Mouse (Mus musculus) kidney, embryonic 14.5 days (tissue): Measurements from ENCODE around the gene Palb2. TPM values are rescaled to one million over a fixed set of nuclear protein-coding genes. Genes with fewer than 3 reads are reported as not detected.
A peak's percentile ranks its signal among the peaks of the same experiment; 100 is the strongest.

Source experiments
- ATAC-seq: fragments of 200-750 bp; cut with Nextera tagmentation; 2 replicates; pipeline ENCODE4 v1.8.0; 2017; ENCODE audit warnings: moderate number of reproducible peaks, mild to moderate bottlenecking, moderate TSS enrichment, moderate library complexity; ENCODE audit not compliant: low FRiP score, low TSS enrichment
- H3K27ac ChIP-seq: fragments of 300-500 bp; sonication (generic); 2 replicates; pipeline ENCODE4 v1.5.1; 2014; ENCODE audit warnings: low read depth, mild to moderate bottlenecking, low read length, moderate library complexity, mixed read lengths
- H3K27me3 ChIP-seq: fragments of 300-500 bp; sonication (generic); 2 replicates; pipeline ENCODE4 v1.6.1; 2014; ENCODE audit warnings: mild to moderate bottlenecking, low read length; ENCODE audit not compliant: control insufficient read depth, insufficient read depth
- H3K36me3 ChIP-seq: fragments of 300-500 bp; sonication (generic); 2 replicates; pipeline ENCODE4 v1.6.1; 2014; ENCODE audit warnings: low read length, mixed read lengths; ENCODE audit not compliant: control insufficient read depth, insufficient read depth
- H3K4me1 ChIP-seq: fragments of 300-500 bp; sonication (generic); 2 replicates; pipeline ENCODE4 v1.6.1; 2014; ENCODE audit warnings: low read length, mixed read lengths; ENCODE audit not compliant: control insufficient read depth, insufficient read depth
- H3K4me2 ChIP-seq: fragments of 300-500 bp; sonication (generic); replicated peaks from 2 replicates; pipeline ENCODE4 v1.6.1; 2014; ENCODE audit warnings: low read depth, mild to moderate bottlenecking, low read length
- H3K4me3 ChIP-seq: fragments of 300-500 bp; sonication (generic); 2 replicates; pipeline ENCODE4 v1.5.1; 2014; ENCODE audit warnings: mild to moderate bottlenecking, low read length
- H3K9ac ChIP-seq: fragments of 300-500 bp; sonication (generic); 2 replicates; pipeline ENCODE4 v1.6.1; 2014; ENCODE audit warnings: low read depth, mild to moderate bottlenecking, low read length, moderate library complexity
- H3K9me3 ChIP-seq: fragments of 300-500 bp; sonication (generic); 2 replicates; pipeline ENCODE4 v1.6.1; 2016; ENCODE audit warnings: low read length; ENCODE audit not compliant: control insufficient read depth
- WGBS: fragments of 180-500 bp; shearing (Covaris S2); extraction: QIAGEN DNeasy Blood & Tissue Kit; methylation state at CpG from one replicate; pipeline ENCODE4 v1.1.7; 2014; 5-methylcytosine and 5-hydroxymethylcytosine counted together
- polyA plus RNA-seq: library from polyadenylated mRNA; unstranded; fragments of >200 nt; fragmentation: Nextera tagmentation; extraction: Ambion mirVana; gene quantifications from 2 replicates; pipeline ENCODE4 v1.2.1, GENCODE M21; 2014

The Palb2 gene
- polyA plus RNA-seq, 1 experiment from 2014 or later, result 23.0 TPM

GRCm38 (mm10) chr7:122158488-122158887, 25.7 kb upstream of the Palb2 start:
- Histone ChIP-seq H3K4me3 (peak overlapping the region; percentile 82), H3K27ac (peak overlapping the region; percentile 77), H3K27me3 (no peaks in the 10 kb centered on the region), H3K9me3 (no peaks in the 10 kb centered on the region), H3K36me3 (peaks cover 27% of the 10 kb centered on the region), H3K4me2 (peak overlapping the region; percentile 62), H3K9ac (peak overlapping the region; percentile 75), H3K4me1 (peaks cover 14% of the 10 kb centered on the region)
- no peak; the same call in 1 of the 2 replicates for ATAC-seq
- WGBS, result 8% methylated on average over 13 of the region's 13 CpGs

DNA sequence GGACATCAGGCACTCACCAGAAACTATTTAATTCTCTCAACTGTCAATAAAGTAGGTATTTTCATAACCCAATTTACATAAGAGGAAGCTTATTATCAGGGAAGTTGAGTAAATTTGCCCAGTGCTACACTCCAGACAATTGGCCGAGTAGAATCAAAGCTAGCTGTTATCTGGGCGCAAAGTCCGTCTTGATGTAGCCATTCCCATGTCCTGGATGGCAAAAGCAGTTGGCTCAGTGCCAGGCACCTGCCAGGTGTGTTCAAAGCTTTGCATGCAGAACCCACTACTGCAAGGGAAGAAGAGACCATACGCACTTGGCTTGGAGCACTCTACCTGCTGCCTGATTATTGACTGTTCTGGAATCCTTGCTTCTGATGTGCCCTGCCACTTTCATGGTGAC, 19.7 kb upstream of the Palb2 start:
- peaks cover 22% of the 10 kb centered on the region; the same call in 1 of the 2 replicates for H3K36me3 ChIP-seq
- no peak overlapping the region for H3K9ac ChIP-seq
- ATAC-seq, result no peak
- H3K9me3 ChIP-seq, result no peaks in the 10 kb centered on the region
- H3K4me2 ChIP-seq, result no peak overlapping the region
- H3K4me1 ChIP-seq, result no peaks in the 10 kb centered on the region
- no peak overlapping the region for H3K27ac ChIP-seq
- no peak overlapping the region for H3K4me3 ChIP-seq
- 83% methylated on average over 4 of the region's 4 CpGs for WGBS
- no peaks in the 10 kb centered on the region for H3K27me3 ChIP-seq

DNA sequence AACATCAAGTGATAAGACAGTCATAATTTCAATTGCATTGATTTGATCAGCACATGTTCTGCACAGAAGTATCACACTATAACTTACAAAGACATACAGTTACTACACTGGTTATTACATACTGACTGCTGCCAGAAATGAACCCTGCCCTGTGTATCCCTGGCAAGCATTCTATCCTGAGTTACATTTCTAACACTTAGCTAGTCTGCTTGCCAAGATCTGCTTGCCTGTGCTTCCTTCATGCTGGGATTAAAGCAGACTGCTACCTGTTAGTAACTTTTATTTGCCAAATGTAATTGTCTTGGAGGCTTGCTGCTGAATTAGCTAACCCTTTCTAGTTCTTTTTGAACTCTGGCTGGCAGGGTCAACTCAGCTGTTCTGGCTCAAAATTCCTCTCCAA, 8.2 kb upstream of the Palb2 start:
- Histone ChIP-seq H3K9ac (no peak overlapping the region), H3K9me3 (no peaks in the 10 kb centered on the region), H3K4me1 (no peaks in the 10 kb centered on the region), H3K27ac (no peak overlapping the region), H3K36me3 (peaks cover 83% of the 10 kb centered on the region), H3K4me3 (no peak overlapping the region), H3K4me2 (no peak overlapping the region), H3K27me3 (no peaks in the 10 kb centered on the region)
- no peak for ATAC-seq

DNA sequence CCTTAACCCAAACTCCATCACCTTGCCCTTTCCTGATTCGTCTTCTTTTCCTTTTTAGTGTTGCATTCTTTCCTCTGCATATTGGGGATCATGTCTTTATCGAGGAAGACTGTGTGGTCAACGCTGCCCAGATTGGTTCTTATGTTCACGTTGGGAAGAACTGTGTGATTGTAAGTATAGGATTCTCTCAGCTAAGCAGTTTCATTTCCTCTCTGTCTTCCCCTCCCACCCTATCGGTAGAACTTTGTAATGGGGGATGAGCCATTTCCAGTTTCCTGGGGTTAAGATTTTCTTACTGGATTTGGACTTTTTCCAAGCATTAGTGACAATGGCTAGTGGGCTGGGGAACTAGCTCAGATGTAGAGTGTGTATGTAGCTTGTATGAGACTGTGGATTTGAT, 5.4 kb upstream of the Palb2 start:
- Histone ChIP-seq H3K36me3 (peaks cover 76% of the 10 kb centered on the region), H3K4me3 (no peak overlapping the region), H3K9me3 (no peaks in the 10 kb centered on the region), H3K27ac (no peak overlapping the region), H3K4me2 (no peak overlapping the region), H3K4me1 (0 out of 2 replicates have a peak, but pooled peaks cover 6% of the 10 kb centered on the region), H3K27me3 (no peaks in the 10 kb centered on the region), H3K9ac (no peak overlapping the region)
- WGBS, result 95% methylated on average over 5 of the region's 5 CpGs
- ATAC-seq, result no peak

GRCm38 (mm10) chr7:122137071-122137470, 4.3 kb upstream of the Palb2 start:
- no peak overlapping the region for H3K4me3 ChIP-seq
- peaks cover 66% of the 10 kb centered on the region for H3K36me3 ChIP-seq
- no peak for ATAC-seq
- no peak overlapping the region for H3K9ac ChIP-seq
- no peaks in the 10 kb centered on the region for H3K9me3 ChIP-seq
- no peak overlapping the region for H3K4me2 ChIP-seq
- no peak overlapping the region for H3K27ac ChIP-seq
- H3K27me3 ChIP-seq, result no peaks in the 10 kb centered on the region
- 0 out of 2 replicates have a peak, but pooled peaks cover 6% of the 10 kb centered on the region for H3K4me1 ChIP-seq

- Histone ChIP-seq H3K27me3 (no peaks in the 10 kb centered on the region), H3K9ac (no peak overlapping the region), H3K9me3 (no peaks in the 10 kb centered on the region), H3K36me3 (peaks cover 47% of the 10 kb centered on the region), H3K4me1 (0 out of 2 replicates have a peak, but pooled peaks cover 11% of the 10 kb centered on the region), H3K4me3 (no peak overlapping the region), H3K4me2 (no peak overlapping the region), H3K27ac (no peak overlapping the region)
- no peak for ATAC-seq
- 78% methylated on average over 10 of the region's 10 CpGs for WGBS
Observed at GRCm38 (mm10) chr7:122135070-122135469, 2.3 kb upstream of the Palb2 start.

GRCm38 (mm10) chr7:122133338-122133625, 497 bp upstream of the Palb2 start:
- WGBS, result 17% methylated on average over 8 of the region's 8 CpGs
- Histone ChIP-seq H3K27ac (no peak overlapping the region), H3K36me3 (peaks cover 34% of the 10 kb centered on the region), H3K27me3 (no peaks in the 10 kb centered on the region), H3K4me1 (0 out of 2 replicates have a peak, but pooled peaks cover 11% of the 10 kb centered on the region), H3K4me3 (peak overlapping the region; percentile 94), H3K9me3 (no peaks in the 10 kb centered on the region), H3K9ac (peak overlapping the region; percentile 85), H3K4me2 (peak overlapping the region; percentile 68)
- ATAC-seq, result no peak; the same call in 1 of the 2 replicates

DNA sequence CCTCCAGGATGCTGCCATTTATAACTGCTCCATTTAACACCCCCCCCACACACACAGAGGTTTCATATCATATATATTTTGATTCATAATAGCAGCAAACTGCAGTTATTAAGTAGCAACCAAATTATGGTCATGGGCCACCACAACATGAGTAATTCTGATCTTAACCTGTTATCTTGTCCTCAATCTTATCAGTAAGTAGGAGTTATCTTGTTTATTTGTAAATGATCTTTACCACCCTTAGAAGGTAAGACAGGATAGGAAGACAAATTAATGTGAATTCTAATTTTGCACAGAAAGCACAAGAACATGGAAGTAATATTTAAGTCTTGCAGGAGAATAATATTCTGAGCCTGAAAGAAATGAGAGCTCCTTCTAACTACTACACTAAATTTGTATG, 951 bp downstream of the Palb2 start:
- peak overlapping the region; percentile 68 for H3K4me2 ChIP-seq
- peaks cover 34% of the 10 kb centered on the region for H3K36me3 ChIP-seq
- no peak overlapping the region for H3K27ac ChIP-seq
- H3K9ac ChIP-seq, result peak overlapping the region; percentile 85
- H3K4me1 ChIP-seq, result 0 out of 2 replicates have a peak, but pooled peaks cover 11% of the 10 kb centered on the region
- H3K27me3 ChIP-seq, result no peaks in the 10 kb centered on the region
- no peak for ATAC-seq
- no peaks in the 10 kb centered on the region for H3K9me3 ChIP-seq
- peak overlapping the region; percentile 94 for H3K4me3 ChIP-seq

DNA sequence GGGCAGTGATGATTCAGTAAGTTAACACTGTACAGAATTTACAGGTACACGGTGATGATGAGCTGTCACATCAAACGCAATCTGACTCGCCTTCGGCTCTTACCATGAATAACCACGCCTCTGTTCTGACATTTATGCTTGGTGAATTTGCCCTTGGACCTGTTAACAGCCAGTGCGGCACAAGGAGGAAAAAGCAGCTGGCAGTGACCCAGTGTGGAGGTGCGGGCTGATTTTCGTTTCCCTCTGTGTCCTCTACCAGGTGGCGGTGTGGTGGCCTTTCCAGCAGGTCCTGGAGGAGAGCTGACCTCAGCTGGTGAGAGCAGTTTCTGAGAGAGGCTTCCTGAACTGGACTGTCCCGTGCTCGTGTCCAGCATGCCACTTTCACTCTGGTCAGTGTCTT, 5.8 kb downstream of the Palb2 start:
- H3K27ac ChIP-seq, result no peak overlapping the region
- no peak for ATAC-seq

More for the DNA sequence above, 5.8 kb downstream of the Palb2 start:
- no peak overlapping the region for H3K4me2 ChIP-seq
- no peaks in the 10 kb centered on the region for H3K27me3 ChIP-seq
- H3K9me3 ChIP-seq, result no peaks in the 10 kb centered on the region
- H3K36me3 ChIP-seq, result peaks cover 53% of the 10 kb centered on the region
- no peak overlapping the region for H3K9ac ChIP-seq
- no peak overlapping the region for H3K4me3 ChIP-seq
- 91% methylated on average over 11 of the region's 11 CpGs for WGBS
- 0 out of 2 replicates have a peak, but pooled peaks cover 4% of the 10 kb centered on the region for H3K4me1 ChIP-seq
